Mouse (Mus musculus): Measurements from ENCODE around the gene Gm5089.

The Gm5089 gene

GRCm38 (mm10) chr14:122386281-122387130, 64.4 kb downstream of the Gm5089 start:
- DNase-seq (ENCODE audit: low spot score), result no peak

DNA sequence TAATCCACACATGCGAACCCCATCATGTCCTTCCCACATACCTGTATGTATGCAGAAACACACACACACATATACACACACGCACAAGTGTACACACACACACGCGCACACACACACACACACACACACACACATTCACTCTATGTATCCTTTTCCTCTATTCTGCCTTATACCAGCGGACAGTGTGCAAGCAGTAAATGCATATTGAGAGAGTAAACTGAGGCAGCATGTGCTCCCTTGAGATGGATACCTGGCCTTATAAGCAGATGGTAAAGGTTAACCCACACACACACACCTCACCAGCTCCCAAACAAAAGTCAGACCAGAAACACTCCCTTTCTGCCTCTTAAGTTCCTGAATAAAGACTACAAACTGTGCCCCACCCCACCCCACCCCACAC, 65.2 kb downstream of the Gm5089 start:
- DNase-seq (ENCODE audit: low spot score), result no peak

DNA sequence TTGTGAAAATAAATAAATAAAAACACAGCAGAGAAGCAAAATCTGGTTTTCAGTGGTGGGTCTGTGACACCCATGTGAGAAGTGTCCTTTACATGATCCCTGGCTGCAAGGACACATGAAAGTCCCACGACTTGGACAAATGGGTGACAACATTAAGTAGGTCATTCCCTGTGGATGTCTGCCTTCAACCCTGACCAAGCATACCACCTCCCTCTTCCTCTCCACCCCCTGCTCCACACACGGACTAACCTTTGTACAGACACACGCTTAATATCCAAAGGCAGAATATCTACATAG, 65.7 kb downstream of the Gm5089 start:
- DNase-seq (ENCODE audit: low spot score), result no peak
